Mouse (Mus musculus) cerebellum, postnatal 14 days (tissue): ENCODE results near the gene Tkt.
A peak's percentile ranks its signal among the peaks of the same experiment; 100 is the strongest.
"Not testable (repeated sequence)": the region's sequence is repeated elsewhere in the genome, so short reads cannot be mapped to it uniquely, and the experiment has no call there.

Experiments used
- DNase-seq, 2 experiments: peaks; one replicate each; pipeline ENCODE4 v3.0.0; 2021; ENCODE audit warnings: mixed read lengths in 2 of 2

Gene Tkt

GRCm38 (mm10) chr14:30548131-30548720 lies at the start of gene Tkt:
Gene Tkt (plus strand): TSS chr14:30548359.
- peak; percentile 54 to 66 for DNase-seq

GRCm38 (mm10) chr14:30504990-30505389 lies 43.2 kb upstream of the Tkt start:
- no peak for DNase-seq

- no peak for DNase-seq
Observed at GRCm38 (mm10) chr14:30510214-30510763, 37.9 kb upstream of the Tkt start.

- DNase-seq, result no peak
Observed at GRCm38 (mm10) chr14:30512896-30513295, 35.3 kb upstream of the Tkt start.

GRCm38 (mm10) chr14:30515931-30516723 lies 32.0 kb upstream of the Tkt start:
- DNase-seq, result peak; percentile 80 to 86

GRCm38 (mm10) chr14:30519323-30519722 lies 28.8 kb upstream of the Tkt start:
- DNase-seq, result no peak

- DNase-seq, result no peak
Observed at GRCm38 (mm10) chr14:30523356-30523755, 24.8 kb upstream of the Tkt start.

GRCm38 (mm10) chr14:30528392-30528791 lies 19.8 kb upstream of the Tkt start:
- DNase-seq, result no peak

GRCm38 (mm10) chr14:30528961-30529360 lies 19.2 kb upstream of the Tkt start:
- DNase-seq, result no peak

- DNase-seq, result no peak
Observed at GRCm38 (mm10) chr14:30529454-30529853, 18.7 kb upstream of the Tkt start.

GRCm38 (mm10) chr14:30530726-30531269 lies 17.4 kb upstream of the Tkt start:
- DNase-seq, result peak in 1 of 2 experiments; percentile 38

GRCm38 (mm10) chr14:30531431-30531830 lies 16.7 kb upstream of the Tkt start:
- DNase-seq, result no peak

- no peak for DNase-seq
Observed at GRCm38 (mm10) chr14:30531896-30532295, 16.3 kb upstream of the Tkt start.

GRCm38 (mm10) chr14:30533780-30534450 lies 14.2 kb upstream of the Tkt start:
- no peak for DNase-seq

- peak; percentile 71 to 72 for DNase-seq
Observed at GRCm38 (mm10) chr14:30541541-30541940, 6.6 kb upstream of the Tkt start.

- DNase-seq, result not testable (repeated sequence)
Observed at GRCm38 (mm10) chr14:30543331-30543730, 4.8 kb upstream of the Tkt start.

GRCm38 (mm10) chr14:30548965-30549776 lies 1.0 kb downstream of the Tkt start:
- peak; percentile 96 to 97 for DNase-seq

GRCm38 (mm10) chr14:30549777-30550149 lies 1.6 kb downstream of the Tkt start:
- DNase-seq, result peak; percentile 36 to 41

GRCm38 (mm10) chr14:30550232-30551070 lies 2.3 kb downstream of the Tkt start:
- DNase-seq, result no peak

GRCm38 (mm10) chr14:30551509-30551908 lies 3.4 kb downstream of the Tkt start:
- DNase-seq, result peak; percentile 27 to 44

- no peak for DNase-seq
Observed at GRCm38 (mm10) chr14:30551981-30552380, 3.8 kb downstream of the Tkt start.
